Mouse (Mus musculus): ENCODE results near the gene Syt15.
"Not testable (repeated sequence)": the region's sequence is repeated elsewhere in the genome, so short reads cannot be mapped to it uniquely, and the experiment has no call there.

The Syt15 gene

GRCm38 (mm10) chr14:34227981-34228380 lies 8.6 kb downstream of the Syt15 start:
- DNase-seq (ENCODE audit: low spot score in 2 of 2): no peak

GRCm38 (mm10) chr14:34228830-34229506 lies 9.6 kb downstream of the Syt15 start:
- no peak for DNase-seq (ENCODE audit: low spot score in 2 of 2)

- DNase-seq (ENCODE audit: low spot score in 2 of 2): peak in 1 of 2 experiments; percentile 34
These were observed 12.9 kb downstream of the Syt15 start for GRCm38 (mm10) chr14:34232340-34232739.

GRCm38 (mm10) chr14:34232866-34233680 lies 13.7 kb downstream of the Syt15 start:
- DNase-seq (ENCODE audit: low spot score in 2 of 2): peak in 1 of 2 experiments; percentile 49

- DNase-seq (ENCODE audit: low spot score in 2 of 2): peak in 1 of 2 experiments; percentile 38
These were observed 14.5 kb downstream of the Syt15 start for GRCm38 (mm10) chr14:34233846-34234245.

- peak in 1 of 2 experiments; percentile 64 for DNase-seq (ENCODE audit: low spot score in 2 of 2)
These were observed 15.4 kb downstream of the Syt15 start for GRCm38 (mm10) chr14:34234630-34235380.

- DNase-seq (ENCODE audit: low spot score in 2 of 2): no peak
These were observed 20.9 kb downstream of the Syt15 start for GRCm38 (mm10) chr14:34240263-34240662.

- peak in 1 of 2 experiments; percentile 4 for DNase-seq (ENCODE audit: low spot score in 2 of 2)
These were observed 21.3 kb downstream of the Syt15 start for GRCm38 (mm10) chr14:34240676-34241075.

- DNase-seq (ENCODE audit: low spot score in 2 of 2): no peak
These were observed 33.2 kb downstream of the Syt15 start for GRCm38 (mm10) chr14:34252470-34253145.

GRCm38 (mm10) chr14:34253261-34253660 lies 33.9 kb downstream of the Syt15 start:
- DNase-seq (ENCODE audit: low spot score in 2 of 2): no peak

- not testable (repeated sequence) for DNase-seq (ENCODE audit: low spot score in 2 of 2)
These were observed 39.1 kb downstream of the Syt15 start for GRCm38 (mm10) chr14:34258525-34258924.

- DNase-seq (ENCODE audit: low spot score in 2 of 2): no peak
These were observed 48.7 kb downstream of the Syt15 start for GRCm38 (mm10) chr14:34268046-34268445.

- no peak for DNase-seq (ENCODE audit: low spot score in 2 of 2)
These were observed 53.9 kb downstream of the Syt15 start for GRCm38 (mm10) chr14:34273280-34273679.

GRCm38 (mm10) chr14:34274141-34274540 lies 54.7 kb downstream of the Syt15 start:
- no peak for DNase-seq (ENCODE audit: low spot score in 2 of 2)

GRCm38 (mm10) chr14:34275225-34275624 lies 55.8 kb downstream of the Syt15 start:
- DNase-seq (ENCODE audit: low spot score in 2 of 2): no peak

GRCm38 (mm10) chr14:34279726-34280125 lies 60.3 kb downstream of the Syt15 start:
- no peak for DNase-seq (ENCODE audit: low spot score in 2 of 2)

All from spleen, postnatal 4 days (tissue).